Comparison of ENCODE assay signal across 21 mouse cellular contexts in the genomic region with DNA sequence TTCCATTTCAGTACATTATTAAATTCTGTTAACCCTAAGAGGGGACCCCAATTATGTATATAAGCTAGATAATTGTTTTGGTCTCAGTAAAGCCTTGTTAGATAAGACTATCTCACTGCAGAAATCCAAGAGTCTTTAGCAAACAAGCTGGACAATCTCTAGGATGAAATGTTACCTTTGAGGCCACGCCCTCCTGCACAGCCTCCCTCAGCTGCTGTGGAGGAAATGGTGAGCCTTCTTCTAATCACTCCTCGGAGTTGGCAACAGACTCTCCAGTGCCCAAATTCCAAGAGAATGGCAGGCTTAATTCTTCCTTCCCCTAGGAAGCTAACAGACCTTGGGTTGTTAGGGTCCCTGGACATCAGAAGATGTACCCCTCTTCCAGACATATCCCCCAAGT.
DNase-seq lines count a peak whose midpoint lies in the region; ATAC-seq and TF ChIP-seq lines count a peak whose summit lies in the region.
"Had no signal": no experiment of that assay in that cellular context is flagged by ENCODE, and none has a peak within 500 bp of the region (broad histone marks: within the 10 kb centered on the region; RNA-seq: fewer than 3 reads in every experiment).

No protein-coding gene starts in this region.

- TF ChIP-seq CTCF in intestine, postnatal 0 days (IDR thresholded peaks at IDR 0.05; ENCODE audit: low read depth): no peak

- no peak for ATAC-seq in embryonic facial prominence, embryonic 14.5 days (ENCODE audit: low read depth)
- ATAC-seq in intestine, embryonic 15.5 days: peak; percentile 59; the same call in 1 of the 2 replicates
- peak; percentile 46; the same call in 1 of the 2 replicates for ATAC-seq in intestine, postnatal 0 days
- ATAC-seq: CD4-positive, CD25-positive, alpha-beta regulatory T cell, adult 4 months; forebrain, embryonic 13.5 days; forebrain, embryonic 15.5 days; forebrain, postnatal 0 days; Patski had no signal

- WGBS in embryonic facial prominence, embryonic 14.5 days: 54% methylated on average over 2 of the region's 2 CpGs
- 66% methylated on average over 2 of the region's 2 CpGs for WGBS in embryonic facial prominence, embryonic 10.5 days
- WGBS in intestine, embryonic 15.5 days: 40% methylated on average over 2 of the region's 2 CpGs
- 28% methylated on average over 2 of the region's 2 CpGs for WGBS in intestine, postnatal 0 days

- H3K27ac ChIP-seq in embryonic facial prominence, embryonic 14.5 days (replicated peaks; ENCODE audit: low read depth, low read length): 0 out of 2 replicates have a peak overlapping the region, but pooled peaks have one; percentile 10
- no peak overlapping the region for H3K27ac ChIP-seq in embryonic facial prominence, embryonic 10.5 days (replicated peaks)
- H3K27ac ChIP-seq in intestine, embryonic 15.5 days: no peak overlapping the region
- H3K27ac ChIP-seq in intestine, postnatal 0 days (ENCODE audit: low read depth, low read length): no peak overlapping the region
- H3K27ac ChIP-seq: embryonic facial prominence, embryonic 13.5 days; forebrain, embryonic 13.5 days; forebrain, embryonic 15.5 days had no signal

- no peak overlapping the region for H3K4me3 ChIP-seq in embryonic facial prominence, embryonic 14.5 days (ENCODE audit: low read depth, low read length)
- H3K4me3 ChIP-seq in embryonic facial prominence, embryonic 10.5 days: no peak overlapping the region
- H3K4me3 ChIP-seq in intestine, embryonic 15.5 days (replicated peaks): no peak overlapping the region
- no peak overlapping the region for H3K4me3 ChIP-seq in intestine, postnatal 0 days (ENCODE audit: low read depth, low read length)
- H3K4me3 ChIP-seq: embryonic facial prominence, embryonic 13.5 days; forebrain, embryonic 13.5 days; forebrain, embryonic 15.5 days had no signal

- no peaks in the 10 kb centered on the region for H3K27me3 ChIP-seq in embryonic facial prominence, embryonic 14.5 days (replicated peaks; ENCODE audit: control insufficient read depth, insufficient read depth, low read length)
- H3K27me3 ChIP-seq in embryonic facial prominence, embryonic 10.5 days (replicated peaks; ENCODE audit: low read depth, poor library complexity, severe bottlenecking): no peaks in the 10 kb centered on the region
- H3K27me3 ChIP-seq in intestine, embryonic 15.5 days (replicated peaks): no peaks in the 10 kb centered on the region
- no peaks in the 10 kb centered on the region for H3K27me3 ChIP-seq in intestine, postnatal 0 days (replicated peaks; ENCODE audit: control insufficient read depth, insufficient read depth, low read length)
- H3K27me3 ChIP-seq: CH12.LX; embryonic facial prominence, embryonic 13.5 days; forebrain, embryonic 13.5 days; forebrain, embryonic 15.5 days; Patski had no signal

- peaks cover 10% of the 10 kb centered on the region; the same call in 1 of the 2 replicates for H3K9me3 ChIP-seq in embryonic facial prominence, embryonic 14.5 days (ENCODE audit: control insufficient read depth, low read length)
- H3K9me3 ChIP-seq in embryonic facial prominence, embryonic 10.5 days: peaks cover 6% of the 10 kb centered on the region; the same call in 1 of the 2 replicates
- H3K9me3 ChIP-seq in intestine, embryonic 15.5 days: 0 out of 2 replicates have a peak, but pooled peaks cover 4% of the 10 kb centered on the region
- H3K9me3 ChIP-seq in intestine, postnatal 0 days (ENCODE audit: control insufficient read depth): no peaks in the 10 kb centered on the region
- H3K9me3 ChIP-seq: embryonic facial prominence, embryonic 13.5 days had no signal

- H3K36me3 ChIP-seq in embryonic facial prominence, embryonic 14.5 days (ENCODE audit: control insufficient read depth, insufficient read depth, low read length): no peaks in the 10 kb centered on the region
- H3K36me3 ChIP-seq in embryonic facial prominence, embryonic 10.5 days (replicated peaks): no peaks in the 10 kb centered on the region
- H3K36me3 ChIP-seq in intestine, embryonic 15.5 days: no peaks in the 10 kb centered on the region
- no peaks in the 10 kb centered on the region for H3K36me3 ChIP-seq in intestine, postnatal 0 days (ENCODE audit: control insufficient read depth, insufficient read depth)
- H3K36me3 ChIP-seq: embryonic facial prominence, embryonic 13.5 days; forebrain, embryonic 15.5 days; G1E had no signal

- DNase-seq in embryonic facial prominence, embryonic 14.5 days (ENCODE audit: low spot score): no peak
- no peak for DNase-seq in embryonic facial prominence, embryonic 10.5 days (ENCODE audit: low spot score)
- no peak for DNase-seq in cerebellum, postnatal 14 days
- DNase-seq: adrenal gland, adult 2 months; adrenal gland, postnatal 10 days; adrenal gland, postnatal 25 days; cerebellum, adult 11 months; cerebellum, adult 18-20 months; cerebellum, adult 8-10 months; cerebellum, adult 9-11 months; cerebellum, postnatal 25 days; forebrain, postnatal 0 days had no signal

- H3K4me1 ChIP-seq in embryonic facial prominence, embryonic 14.5 days (ENCODE audit: control insufficient read depth, insufficient read depth, low read length): no peaks in the 10 kb centered on the region
- H3K4me1 ChIP-seq in embryonic facial prominence, embryonic 10.5 days: 0 out of 2 replicates have a peak, but pooled peaks cover 4% of the 10 kb centered on the region
- peaks cover 8% of the 10 kb centered on the region for H3K4me1 ChIP-seq in intestine, embryonic 15.5 days (replicated peaks)
- no peaks in the 10 kb centered on the region; the same call in 1 of the 2 replicates for H3K4me1 ChIP-seq in intestine, postnatal 0 days (replicated peaks; ENCODE audit: control insufficient read depth, insufficient read depth, low read length)
- H3K4me1 ChIP-seq: forebrain, embryonic 13.5 days; forebrain, embryonic 15.5 days had no signal

- no peak overlapping the region for H3K4me2 ChIP-seq in embryonic facial prominence, embryonic 14.5 days (ENCODE audit: low read depth, low read length)
- H3K4me2 ChIP-seq in intestine, embryonic 15.5 days (replicated peaks): peak overlapping the region; percentile 7; the same call in 1 of the 2 replicates
- no peak overlapping the region for H3K4me2 ChIP-seq in intestine, postnatal 0 days (replicated peaks; ENCODE audit: low read depth)
- H3K4me2 ChIP-seq: embryonic facial prominence, embryonic 13.5 days; forebrain, embryonic 13.5 days; forebrain, embryonic 15.5 days had no signal

- H3K9ac ChIP-seq in embryonic facial prominence, embryonic 14.5 days (ENCODE audit: low read depth, low read length): no peak overlapping the region
- no peak overlapping the region for H3K9ac ChIP-seq in intestine, embryonic 15.5 days
- no peak overlapping the region for H3K9ac ChIP-seq in intestine, postnatal 0 days (ENCODE audit: low read depth, low read length)
- H3K9ac ChIP-seq: embryonic facial prominence, embryonic 13.5 days; forebrain, embryonic 13.5 days; forebrain, embryonic 15.5 days; forebrain, postnatal 0 days had no signal
